Mouse (Mus musculus): Measurements from ENCODE around the gene Rtp1. TPM values are rescaled to one million over a fixed set of nuclear protein-coding genes. Genes with fewer than 3 reads are reported as not detected.

Gene Rtp1
- polyA plus RNA-seq, 1 experiment, result not detected

DNA sequence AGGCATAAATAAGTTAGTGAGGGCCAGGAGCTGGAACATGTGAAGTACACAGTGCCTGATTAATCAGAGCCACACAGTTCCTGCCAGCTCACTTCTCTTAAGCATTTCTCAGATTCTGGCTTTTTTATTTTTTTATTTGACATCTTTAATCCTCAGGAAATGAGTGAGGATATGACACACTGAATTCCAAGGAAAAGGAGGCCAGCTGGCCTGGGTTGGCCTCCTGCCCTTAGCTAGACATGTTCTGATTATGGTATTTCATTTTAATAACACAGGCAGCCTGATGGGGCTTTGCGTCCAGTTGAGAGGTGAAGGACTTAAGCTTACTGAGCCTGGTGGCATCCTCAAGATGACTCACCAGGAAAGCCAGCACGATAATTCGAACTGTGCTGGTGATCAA is 27.6 kb downstream of the Rtp1 start:
- no peaks in the 10 kb centered on the region for H3K79me2 ChIP-seq (ENCODE audit: control insufficient read depth, insufficient read depth)
- TF ChIP-seq USF1 (IDR thresholded peaks at IDR 0.05; ENCODE audit: low read depth), result no peak
- no peak for TF ChIP-seq CTCF (IDR thresholded peaks at IDR 0.05; ENCODE audit: control insufficient read depth, insufficient read depth, insufficient read length)
- peak; percentile 76 for TF ChIP-seq MYOD1 (IDR thresholded peaks at IDR 0.05; ENCODE audit: control insufficient read depth, insufficient read length, low read depth)
- TF ChIP-seq MYOG (IDR thresholded peaks at IDR 0.05; ENCODE audit: control insufficient read depth, extremely low read depth, insufficient read length), result no peak
- TF ChIP-seq CEBPB (IDR thresholded peaks at IDR 0.05; ENCODE audit: low read depth), result no peak
- peak; percentile 80 for TF ChIP-seq MAX (IDR thresholded peaks at IDR 0.05)
- peak; percentile 58 for TF ChIP-seq FOSL1 (IDR thresholded peaks at IDR 0.05; ENCODE audit: insufficient read depth, low read length, poor library complexity, severe bottlenecking)
- no peaks in the 10 kb centered on the region for H3K36me3 ChIP-seq (ENCODE audit: control insufficient read depth, insufficient read depth)
- no peak overlapping the region for H3K4me3 ChIP-seq (ENCODE audit: insufficient read depth, poor library complexity, severe bottlenecking)
- peak overlapping the region; percentile 5 for H3ac ChIP-seq (ENCODE audit: control insufficient read depth, insufficient read length, low read depth)
- no peaks in the 10 kb centered on the region for H3K27me3 ChIP-seq (ENCODE audit: control insufficient read depth, insufficient read depth, insufficient read length)
- H3K79me3 ChIP-seq (ENCODE audit: low read depth), result no peaks in the 10 kb centered on the region

- Histone ChIP-seq H3K4me3 (ENCODE audit: insufficient read depth, poor library complexity, severe bottlenecking) (no peak overlapping the region), H3K79me3 (ENCODE audit: low read depth) (no peaks in the 10 kb centered on the region), H3K36me3 (ENCODE audit: control insufficient read depth, insufficient read depth) (no peaks in the 10 kb centered on the region), H3K27me3 (ENCODE audit: control insufficient read depth, insufficient read depth, insufficient read length) (no peaks in the 10 kb centered on the region), H3K79me2 (ENCODE audit: control insufficient read depth, insufficient read depth) (no peaks in the 10 kb centered on the region), H3ac (ENCODE audit: control insufficient read depth, insufficient read length, low read depth) (no peak overlapping the region)
- TF ChIP-seq MAX (IDR thresholded peaks at IDR 0.05) (no peak), FOSL1 (IDR thresholded peaks at IDR 0.05; ENCODE audit: insufficient read depth, low read length, poor library complexity, severe bottlenecking) (no peak)
Measured at GRCm38 (mm10) chr16:23457338-23457737, 28.4 kb downstream of the Rtp1 start.

- H3K79me3 ChIP-seq (ENCODE audit: low read depth), result no peaks in the 10 kb centered on the region
- TF ChIP-seq MYOG (IDR thresholded peaks at IDR 0.05; ENCODE audit: control insufficient read depth, extremely low read depth, insufficient read length), result no peak
- TF ChIP-seq CEBPB (IDR thresholded peaks at IDR 0.05; ENCODE audit: low read depth), result no peak
- TF ChIP-seq MAX (IDR thresholded peaks at IDR 0.05), result no peak
- no peak for TF ChIP-seq CTCF (IDR thresholded peaks at IDR 0.05; ENCODE audit: control insufficient read depth, insufficient read depth, insufficient read length)
- no peak for TF ChIP-seq FOSL1 (IDR thresholded peaks at IDR 0.05; ENCODE audit: insufficient read depth, low read length, poor library complexity, severe bottlenecking)
- no peak for TF ChIP-seq MYOD1 (IDR thresholded peaks at IDR 0.05; ENCODE audit: control insufficient read depth, insufficient read length, low read depth)
- TF ChIP-seq USF1 (IDR thresholded peaks at IDR 0.05; ENCODE audit: low read depth), result no peak
- no peaks in the 10 kb centered on the region for H3K79me2 ChIP-seq (ENCODE audit: control insufficient read depth, insufficient read depth)
- H3K27me3 ChIP-seq (ENCODE audit: control insufficient read depth, insufficient read depth, insufficient read length), result no peaks in the 10 kb centered on the region
- H3K36me3 ChIP-seq (ENCODE audit: control insufficient read depth, insufficient read depth), result no peaks in the 10 kb centered on the region
- no peak overlapping the region for H3ac ChIP-seq (ENCODE audit: control insufficient read depth, insufficient read length, low read depth)
- H3K4me3 ChIP-seq (ENCODE audit: insufficient read depth, poor library complexity, severe bottlenecking), result no peak overlapping the region
Measured at GRCm38 (mm10) chr16:23458906-23459588, 30.1 kb downstream of the Rtp1 start.

- no peaks in the 10 kb centered on the region for H3K36me3 ChIP-seq (ENCODE audit: control insufficient read depth, insufficient read depth)
- H3K79me3 ChIP-seq (ENCODE audit: low read depth), result no peaks in the 10 kb centered on the region
- H3K27me3 ChIP-seq (ENCODE audit: control insufficient read depth, insufficient read depth, insufficient read length), result no peaks in the 10 kb centered on the region
- TF ChIP-seq USF1 (IDR thresholded peaks at IDR 0.05; ENCODE audit: low read depth), result no peak
- TF ChIP-seq FOSL1 (IDR thresholded peaks at IDR 0.05; ENCODE audit: insufficient read depth, low read length, poor library complexity, severe bottlenecking), result no peak
- no peak overlapping the region for H3ac ChIP-seq (ENCODE audit: control insufficient read depth, insufficient read length, low read depth)
- H3K79me2 ChIP-seq (ENCODE audit: control insufficient read depth, insufficient read depth), result no peaks in the 10 kb centered on the region
- no peak overlapping the region for H3K4me3 ChIP-seq (ENCODE audit: insufficient read depth, poor library complexity, severe bottlenecking)
Measured at GRCm38 (mm10) chr16:23463671-23464347, 34.9 kb downstream of the Rtp1 start.

- peaks cover 7% of the 10 kb centered on the region for H3K36me3 ChIP-seq (ENCODE audit: control insufficient read depth, insufficient read depth)
- H3K27me3 ChIP-seq (ENCODE audit: control insufficient read depth, insufficient read depth, insufficient read length), result no peaks in the 10 kb centered on the region
- no peak overlapping the region for H3ac ChIP-seq (ENCODE audit: control insufficient read depth, insufficient read length, low read depth)
- H3K79me2 ChIP-seq (ENCODE audit: control insufficient read depth, insufficient read depth), result no peaks in the 10 kb centered on the region
- no peaks in the 10 kb centered on the region for H3K79me3 ChIP-seq (ENCODE audit: low read depth)
- no peak overlapping the region for H3K4me3 ChIP-seq (ENCODE audit: insufficient read depth, poor library complexity, severe bottlenecking)
- TF ChIP-seq CEBPB (IDR thresholded peaks at IDR 0.05; ENCODE audit: low read depth) (no peak), MYOD1 (IDR thresholded peaks at IDR 0.05; ENCODE audit: control insufficient read depth, insufficient read length, low read depth) (no peak)
Measured at GRCm38 (mm10) chr16:23471551-23471950, 42.6 kb downstream of the Rtp1 start.

- TF ChIP-seq MYOG (IDR thresholded peaks at IDR 0.05; ENCODE audit: control insufficient read depth, extremely low read depth, insufficient read length) (no peak), FOSL1 (IDR thresholded peaks at IDR 0.05; ENCODE audit: insufficient read depth, low read length, poor library complexity, severe bottlenecking) (no peak), MAX (IDR thresholded peaks at IDR 0.05) (no peak), USF1 (IDR thresholded peaks at IDR 0.05; ENCODE audit: low read depth) (no peak), CTCF (IDR thresholded peaks at IDR 0.05; ENCODE audit: control insufficient read depth, insufficient read depth, insufficient read length) (no peak), CEBPB (IDR thresholded peaks at IDR 0.05; ENCODE audit: low read depth) (no peak), MYOD1 (IDR thresholded peaks at IDR 0.05; ENCODE audit: control insufficient read depth, insufficient read length, low read depth) (no peak)
- peaks cover 7% of the 10 kb centered on the region for H3K36me3 ChIP-seq (ENCODE audit: control insufficient read depth, insufficient read depth)
- H3ac ChIP-seq (ENCODE audit: control insufficient read depth, insufficient read length, low read depth), result no peak overlapping the region
- H3K4me3 ChIP-seq (ENCODE audit: insufficient read depth, poor library complexity, severe bottlenecking), result no peak overlapping the region
- H3K27me3 ChIP-seq (ENCODE audit: control insufficient read depth, insufficient read depth, insufficient read length), result no peaks in the 10 kb centered on the region
- no peaks in the 10 kb centered on the region for H3K79me2 ChIP-seq (ENCODE audit: control insufficient read depth, insufficient read depth)
- no peaks in the 10 kb centered on the region for H3K79me3 ChIP-seq (ENCODE audit: low read depth)
Measured at GRCm38 (mm10) chr16:23472046-23472445, 43.1 kb downstream of the Rtp1 start.
